Mouse (Mus musculus): Measurements from ENCODE around the gene Gm2244. TPM values are rescaled to one million over a fixed set of nuclear protein-coding genes. Genes with fewer than 3 reads are reported as not detected.
"Not testable (repeated sequence)": the region's sequence is repeated elsewhere in the genome, so short reads cannot be mapped to it uniquely, and the experiment has no call there.

Gm2244 gene
- total RNA-seq (2012; rRNA removed) (not detected in 2 replicates), total RNA-seq (2014; rRNA removed) (not detected in 2 replicates), polyA plus RNA-seq (2012; ENCODE audit: insufficient read length, low read depth) (not detected in 2 replicates)

DNA sequence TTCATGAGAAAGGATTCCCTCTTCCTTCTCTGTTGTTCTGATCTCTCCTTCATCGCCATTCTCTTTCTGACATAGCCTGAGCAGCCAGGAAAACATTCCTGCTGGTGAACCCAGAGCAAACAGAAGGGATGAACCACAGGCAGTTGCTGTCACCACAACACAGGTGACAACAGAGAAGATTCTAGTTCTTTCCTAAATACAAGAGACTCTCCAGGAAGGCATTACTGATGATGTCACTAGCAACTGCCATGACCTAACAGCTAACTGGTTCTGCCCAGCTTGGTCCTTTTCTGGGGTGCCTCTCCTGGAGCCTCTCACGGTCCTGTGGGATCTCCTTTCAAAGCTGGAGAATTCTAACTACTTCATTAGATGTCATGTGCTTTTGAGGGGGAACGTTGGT lies at the start of gene Gm2244:
Gene Gm2244, minus strand, starts transcription at position 101 of the 400 bp plus-strand sequence.
- H3K9me3 ChIP-seq (replicated peaks; ENCODE audit: low read length); H3K9ac ChIP-seq (ENCODE audit: insufficient read depth, low read depth); H3K4me3 ChIP-seq (replicated peaks in 1 of 3; ENCODE audit: low read depth in 2 of 3, low read length in 2 of 3, poor library complexity in 1 of 3); H3K27ac ChIP-seq (ENCODE audit: insufficient read depth, low read depth); H3K4me2 ChIP-seq (ENCODE audit: insufficient read depth, low read depth, poor library complexity, severe bottlenecking); H3K79me2 ChIP-seq (replicated peaks; ENCODE audit: control insufficient read depth, extremely low read depth, insufficient read depth, poor library complexity, severe bottlenecking); H3K36me3 ChIP-seq (replicated peaks in 1 of 2; ENCODE audit: control insufficient read depth in 1 of 2, insufficient read depth in 1 of 2, low read length in 1 of 2); in situ Hi-C loops (cut with MboI; ENCODE audit: low pct_ligation_motif_present, low pct_unique_long_range_greater_than_20kb, low sequenced_read_pairs); DNase-seq (ENCODE audit: extremely low read depth); dilution Hi-C loops (cut with MboI; ENCODE audit: extremely low pct_ligation_motif_present, extremely low pct_unique_long_range_greater_than_20kb, low sequenced_read_pairs); H3K27me3 ChIP-seq (replicated peaks); H3K4me1 ChIP-seq (ENCODE audit: control insufficient read depth in 1 of 2, insufficient read depth in 2 of 2): not testable (repeated sequence)

DNA sequence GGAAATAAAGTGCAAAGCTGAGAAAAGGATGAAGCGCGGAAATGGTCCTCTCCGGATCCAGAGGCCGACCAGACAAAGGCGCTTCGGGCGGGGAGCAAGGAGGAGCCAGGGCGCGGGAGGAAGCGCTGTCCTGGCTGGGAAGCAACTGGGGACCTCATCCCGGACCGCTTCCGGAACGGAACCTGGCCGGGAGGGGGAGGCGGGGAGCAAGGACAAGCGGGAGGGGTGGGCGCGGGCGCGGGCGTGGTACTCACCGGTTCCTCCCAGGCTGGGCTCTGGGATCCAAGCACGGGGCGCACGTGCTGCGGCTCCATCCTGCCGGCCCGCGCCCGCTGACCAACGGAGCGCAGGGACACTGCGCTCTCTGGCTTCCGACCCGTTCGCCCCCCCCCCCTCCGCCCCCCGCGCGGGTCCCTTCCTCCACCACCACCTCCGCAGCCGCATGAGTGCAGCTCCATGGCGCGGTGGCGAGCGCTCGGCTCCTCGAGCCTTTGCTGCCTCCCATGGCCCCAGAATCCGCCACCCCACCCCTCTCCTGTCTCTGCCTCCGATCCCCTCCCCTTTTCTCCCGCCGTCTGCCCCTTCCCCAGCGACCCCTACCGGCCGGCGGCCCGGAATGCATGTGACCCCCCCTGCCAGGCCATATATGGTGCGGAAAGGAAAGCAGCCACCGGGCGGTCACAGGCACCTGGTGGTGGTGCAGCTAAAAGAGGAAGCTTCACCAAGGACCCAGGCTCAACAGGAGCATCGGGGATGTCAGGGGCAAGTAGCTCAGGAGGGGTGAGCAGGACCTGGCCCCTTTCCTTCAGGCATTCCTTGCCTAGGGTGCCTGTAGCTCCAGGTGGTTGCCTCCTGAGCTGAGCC lies 35.3 kb upstream of the Gm2244 start, which contains the start of gene Gm2237:
Gene Gm2237, minus strand, starts transcription at position 332 of the 864 bp plus-strand sequence.
- H3K79me2 ChIP-seq (replicated peaks; ENCODE audit: control insufficient read depth, extremely low read depth, insufficient read depth, poor library complexity, severe bottlenecking); dilution Hi-C loops (cut with MboI; ENCODE audit: extremely low pct_ligation_motif_present, extremely low pct_unique_long_range_greater_than_20kb, low sequenced_read_pairs); H3K27ac ChIP-seq (ENCODE audit: insufficient read depth, low read depth); H3K9me3 ChIP-seq (replicated peaks; ENCODE audit: low read length); H3K36me3 ChIP-seq (replicated peaks in 1 of 2; ENCODE audit: control insufficient read depth in 1 of 2, insufficient read depth in 1 of 2, low read length in 1 of 2); H3K27me3 ChIP-seq (replicated peaks); H3K4me1 ChIP-seq (ENCODE audit: control insufficient read depth in 1 of 2, insufficient read depth in 2 of 2); in situ Hi-C loops (cut with MboI; ENCODE audit: low pct_ligation_motif_present, low pct_unique_long_range_greater_than_20kb, low sequenced_read_pairs): not testable (repeated sequence)
- DNase-seq (ENCODE audit: extremely low read depth): peak; percentile 0
- TF ChIP-seq BHLHE40 (IDR thresholded peaks at IDR 0.05; ENCODE audit: low read depth, low read length): peak; percentile 26; the same call in 1 of the 2 replicates
- Histone ChIP-seq H3K4me2 (ENCODE audit: insufficient read depth, low read depth, poor library complexity, severe bottlenecking) (peak within 1 kb of the TSS; percentile 61), H3K9ac (ENCODE audit: insufficient read depth, low read depth) (peak within 1 kb of the TSS; percentile 20; the same call in 1 of the 2 replicates), H3K4me3 (replicated peaks in 1 of 3; ENCODE audit: low read depth in 2 of 3, low read length in 2 of 3, poor library complexity in 1 of 3) (peak within 1 kb of the TSS in 2 of 3 experiments; percentile 38 to 64)

Other genes with a start within 250 kb of the Gm2244 start
- 1.6 and 2.3 TPM in 2 replicates for gene Gm21738, start 131.0 kb downstream of the Gm2244 start, total RNA-seq (2012; rRNA removed)
- gene Gm21738, start 131.0 kb downstream of the Gm2244 start, total RNA-seq (2014; rRNA removed): not detected in 2 replicates
- gene Gm21738, start 131.0 kb downstream of the Gm2244 start, polyA plus RNA-seq (2012; ENCODE audit: insufficient read length, low read depth): 0.59 TPM in 1 of 2 replicates, not detected in the other
- gene Gm2237, start 35.2 kb upstream of the Gm2244 start, total RNA-seq (2012; rRNA removed): 0.84 and 0.98 TPM in 2 replicates
- 4.3 and 6.8 TPM in 2 replicates for gene Gm2237, start 35.2 kb upstream of the Gm2244 start, total RNA-seq (2014; rRNA removed)
- gene Gm2237, start 35.2 kb upstream of the Gm2244 start, polyA plus RNA-seq (2012; ENCODE audit: insufficient read length, low read depth): 1.2 and 1.7 TPM in 2 replicates
- gene Gm5458, start 52.6 kb upstream of the Gm2244 start, total RNA-seq (2012; rRNA removed): not detected in 2 replicates
- gene Gm5458, start 52.6 kb upstream of the Gm2244 start, total RNA-seq (2014; rRNA removed): not detected in 2 replicates
- gene Gm5458, start 52.6 kb upstream of the Gm2244 start, polyA plus RNA-seq (2012; ENCODE audit: insufficient read length, low read depth): not detected in 2 replicates
- gene Nid2, start 201.3 kb upstream of the Gm2244 start, total RNA-seq (2012; rRNA removed): 2.1 and 2.2 TPM in 2 replicates
- gene Nid2, start 201.3 kb upstream of the Gm2244 start, total RNA-seq (2014; rRNA removed): 0.58 and 0.80 TPM in 2 replicates
- gene Nid2, start 201.3 kb upstream of the Gm2244 start, polyA plus RNA-seq (2012; ENCODE audit: insufficient read length, low read depth): 1.3 and 1.5 TPM in 2 replicates

Measured in CH12.LX (cell line).